Mouse (Mus musculus): ENCODE measurements around the gene Prkg1. TPM values are rescaled to one million over a fixed set of nuclear protein-coding genes. Genes with fewer than 3 reads are reported as not detected.

Prkg1 gene
- polyA plus RNA-seq (2012; rRNA removed; ENCODE audit: low replicate concordance), result 1.3 and 3.6 TPM in 2 replicates

DNA sequence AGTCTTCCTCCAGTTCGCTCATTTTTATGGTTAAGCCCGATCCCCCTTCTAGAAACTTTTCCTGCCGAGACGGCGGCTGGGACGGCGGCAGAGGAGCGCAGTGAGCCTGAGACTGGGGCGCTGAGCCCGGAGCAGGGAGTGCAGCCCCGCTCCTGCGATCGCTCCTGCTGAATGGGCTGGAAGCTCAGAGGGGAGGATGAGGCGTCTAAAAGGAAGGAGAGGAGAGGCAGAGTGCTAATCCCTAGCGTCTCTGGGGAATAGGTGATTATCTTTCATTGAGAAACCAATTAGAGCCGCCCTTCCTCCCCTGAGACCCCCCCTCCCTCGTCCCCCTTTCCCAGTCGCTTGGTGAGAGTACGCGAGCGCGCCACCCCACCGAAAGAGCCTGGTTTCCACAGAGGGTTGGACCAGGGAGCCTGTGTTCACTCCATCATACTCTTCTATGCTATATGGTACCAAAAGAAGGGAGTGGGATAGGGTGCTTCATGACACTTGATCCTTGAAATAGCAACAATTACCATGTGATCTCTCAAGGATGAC lies at the start of gene Prkg1:
TSS of gene Prkg1 (minus strand) at position 233 of the 540 bp plus-strand sequence.

DNA sequence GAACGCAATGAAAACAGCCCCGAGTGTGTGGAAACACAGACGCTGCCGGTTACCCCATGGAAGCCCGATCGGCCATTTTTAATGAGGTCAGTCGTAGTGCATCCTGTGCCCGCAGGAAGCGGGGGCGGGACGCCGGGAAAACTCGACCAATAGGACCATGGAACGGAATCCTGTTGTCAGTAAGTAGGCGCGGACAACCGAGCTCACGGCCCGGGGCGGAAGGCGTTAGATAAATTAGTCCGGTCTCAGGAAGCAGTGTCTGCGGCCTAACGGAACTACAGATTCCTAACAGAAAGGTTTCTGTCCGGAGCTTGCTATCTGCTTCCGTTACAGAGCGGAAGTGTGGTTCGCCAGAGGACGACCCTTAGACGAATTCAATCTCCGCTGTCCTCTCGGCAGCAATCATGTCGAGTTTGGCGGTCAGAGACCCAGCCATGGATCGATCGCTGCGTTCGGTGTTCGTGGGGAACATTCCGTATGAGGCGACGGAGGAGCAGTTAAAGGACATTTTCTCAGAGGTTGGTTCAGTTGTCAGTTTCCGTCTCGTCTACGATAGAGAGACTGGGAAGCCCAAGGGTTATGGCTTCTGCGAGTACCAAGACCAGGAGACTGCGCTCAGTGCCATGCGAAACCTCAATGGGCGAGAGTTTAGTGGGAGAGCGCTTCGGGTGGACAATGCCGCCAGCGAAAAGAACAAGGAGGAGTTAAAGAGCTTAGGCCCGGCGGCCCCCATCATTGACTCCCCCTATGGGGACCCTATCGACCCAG lies 682.0 kb downstream of the Prkg1 start, which contains the start of gene Cstf2t:
TSS of gene Cstf2t (plus strand) at position 176 of the 768 bp plus-strand sequence.

DNA sequence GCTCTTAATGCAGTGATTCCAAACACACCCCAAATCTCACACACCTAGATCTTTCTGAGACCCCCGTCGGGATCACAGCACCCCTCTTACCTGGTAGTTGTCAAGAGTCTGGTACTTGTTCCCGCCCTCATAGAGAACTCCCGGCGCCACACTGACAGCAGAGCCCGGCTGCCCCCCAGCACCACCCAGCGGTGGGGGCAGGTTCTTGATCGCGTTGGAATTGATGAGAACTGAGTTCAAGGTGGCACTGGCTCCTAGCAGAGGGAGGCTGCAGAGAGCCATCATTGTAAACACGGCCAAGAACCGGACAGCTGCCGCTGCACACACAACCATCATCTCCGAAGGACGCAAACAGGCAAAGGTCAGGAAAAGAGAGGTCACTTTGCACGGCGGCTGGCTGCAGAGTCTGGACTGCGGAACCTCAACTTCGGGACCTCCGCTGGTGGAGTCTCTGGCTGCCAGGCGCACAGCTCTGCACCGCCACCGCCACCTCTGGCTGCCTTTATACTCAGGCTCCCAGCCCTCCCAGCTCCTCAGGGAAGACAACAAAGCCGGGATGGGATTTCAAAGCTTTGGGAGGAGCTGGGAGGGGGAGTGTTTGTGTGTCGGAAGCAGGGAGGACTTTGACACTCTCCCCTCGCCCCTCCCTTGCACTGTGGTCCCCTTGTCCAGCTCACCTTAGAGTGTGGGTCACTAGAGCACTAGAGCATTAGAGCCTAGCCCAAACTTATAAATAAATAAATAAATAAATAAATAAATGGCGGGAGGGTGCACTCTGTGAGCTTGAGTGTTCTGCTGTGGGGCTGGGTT lies 1215.6 kb downstream of the Prkg1 start, which contains the start of gene Dkk1:
TSS of gene Dkk1 (minus strand) at position 622 of the 810 bp plus-strand sequence.

Other genes with a start within 250 kb of the Prkg1 start
- 0.19 TPM in 1 of 2 replicates, not detected in the other for gene A1cf, start 103.7 kb upstream of the Prkg1 start, polyA plus RNA-seq (2012; rRNA removed; ENCODE audit: low replicate concordance)

Data from mammary gland, adult 2 months (tissue).